Mouse (Mus musculus) CH12F3 (cell line): ENCODE measurements around the gene Prr3.
"Not testable (repeated sequence)": the region's sequence is repeated elsewhere in the genome, so short reads cannot be mapped to it uniquely, and the experiment has no call there.

Experiments used
- in situ Hi-C: fragments of 300-500 bp; cut with MboI; formaldehyde crosslinking; loops from 2 replicates; pipeline ENCODE4 v1.14.3; 2020; ENCODE audit warnings: low sequenced_read_pairs

Gene Prr3

GRCm38 (mm10) chr17:35939108-35939507, 40.9 kb downstream of the Prr3 start:
- in situ Hi-C loops, result no loop called here

- in situ Hi-C loops, result no loop called here
Measured at GRCm38 (mm10) chr17:35937700-35938348, 42.2 kb downstream of the Prr3 start.

GRCm38 (mm10) chr17:35935763-35936162, 44.3 kb downstream of the Prr3 start:
- in situ Hi-C loops, result not testable (repeated sequence)

- in situ Hi-C loops, result no loop called here
Measured at GRCm38 (mm10) chr17:35932608-35933007, 47.4 kb downstream of the Prr3 start.

GRCm38 (mm10) chr17:35930627-35931026, 49.4 kb downstream of the Prr3 start:
- in situ Hi-C loops, result no loop called here

- in situ Hi-C loops, result no loop called here
Measured at GRCm38 (mm10) chr17:35929534-35929933, 50.5 kb downstream of the Prr3 start.

GRCm38 (mm10) chr17:35927471-35927870, 52.6 kb downstream of the Prr3 start:
- in situ Hi-C loops, result no loop called here

- in situ Hi-C loops, result no loop called here
Measured at GRCm38 (mm10) chr17:35923281-35923680, 56.8 kb downstream of the Prr3 start.

- in situ Hi-C loops, result no loop called here
Measured at GRCm38 (mm10) chr17:35922566-35922965, 57.5 kb downstream of the Prr3 start.
